Mouse (Mus musculus) liver, adult (tissue): ENCODE measurements around the gene Hic1.

Experiments
- GATA4 ChIP-seq: IDR thresholded peaks from 2 replicates; pipeline ENCODE4 v1.6.1; 2014; ENCODE audit warnings: mild to moderate bottlenecking, low read length; ENCODE audit not compliant: insufficient replicate concordance

Hic1 gene

GRCm38 (mm10) chr11:75119841-75120240, 49.5 kb downstream of the Hic1 start:
- no peak for TF ChIP-seq GATA4

GRCm38 (mm10) chr11:75119298-75119697, 50.0 kb downstream of the Hic1 start:
- TF ChIP-seq GATA4, result no peak

- TF ChIP-seq GATA4, result no peak
Measured at GRCm38 (mm10) chr11:75118141-75118540, 51.2 kb downstream of the Hic1 start.

- TF ChIP-seq GATA4, result no peak
Measured at GRCm38 (mm10) chr11:75116379-75116778, 52.9 kb downstream of the Hic1 start.
